Mouse (Mus musculus) kidney, postnatal 25 days (tissue): ENCODE measurements around the gene Map4k3.
"Not testable (repeated sequence)": the region's sequence is repeated elsewhere in the genome, so short reads cannot be mapped to it uniquely, and the experiment has no call there.

Experiments
- DNase-seq, 2 experiments: peaks; one replicate each; pipeline ENCODE4 v3.0.0; 2021; ENCODE audit warnings: mixed read lengths in 2 of 2

Gene Map4k3

DNA sequence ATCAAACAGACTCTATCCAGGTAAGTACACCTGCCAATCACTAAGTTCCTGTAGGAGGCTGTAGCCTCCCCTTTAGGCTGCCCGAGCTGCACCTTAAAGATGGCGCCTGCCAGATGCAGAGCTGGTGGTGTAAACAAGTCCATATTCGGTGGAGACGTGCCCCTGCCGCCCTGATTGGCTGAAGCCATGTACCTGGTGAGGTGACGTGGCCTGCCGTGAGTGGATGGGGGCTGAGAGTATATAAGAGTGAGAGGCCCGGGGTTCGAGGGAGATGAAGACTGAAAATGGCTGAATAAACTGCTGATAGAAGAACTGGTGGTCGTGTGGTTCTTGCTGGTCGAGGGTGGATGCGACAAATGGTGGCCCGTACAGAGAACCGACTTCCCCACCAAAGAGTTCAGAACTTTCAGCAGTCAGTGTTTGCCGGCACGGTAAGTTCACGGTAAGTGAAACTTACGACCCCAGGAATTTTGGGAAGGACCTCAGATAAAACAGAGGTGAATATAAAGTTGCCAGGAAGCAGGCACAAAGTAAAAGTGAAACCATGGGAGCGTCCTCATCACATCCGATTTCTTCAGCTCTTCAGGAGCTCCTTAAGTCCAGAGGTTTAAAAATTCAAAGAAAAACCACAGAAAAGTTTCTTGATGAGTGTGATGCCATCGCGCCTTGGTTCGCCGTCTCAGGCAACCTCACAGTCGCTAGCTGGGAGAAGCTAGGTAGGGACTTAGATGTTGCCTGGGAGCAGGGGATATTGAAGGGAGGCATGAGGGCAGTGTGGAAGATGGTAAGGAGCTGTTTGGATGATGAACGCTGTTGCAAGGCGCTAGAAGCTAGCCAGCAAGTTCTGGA lies 164.3 kb downstream of the Map4k3 start:
- DNase-seq, result not testable (repeated sequence)

DNA sequence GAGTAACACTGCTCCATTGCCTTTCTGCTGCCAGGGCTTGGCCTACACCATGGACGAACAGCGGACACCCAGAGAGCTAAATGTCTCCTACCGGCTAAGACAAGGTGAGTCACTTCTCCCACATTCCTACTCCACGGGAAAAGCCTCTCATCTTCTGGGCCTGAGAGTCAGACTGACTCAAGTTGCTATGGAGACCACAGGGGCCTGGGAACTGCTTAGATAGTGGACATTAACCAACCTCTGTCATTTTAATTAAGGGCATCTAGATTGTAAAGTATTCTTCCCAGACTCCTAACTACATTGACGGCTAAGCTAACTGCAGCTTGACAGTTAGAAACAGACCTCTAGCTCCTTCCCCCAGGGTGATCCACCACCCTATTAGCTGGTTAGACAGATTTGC lies 165.5 kb downstream of the Map4k3 start:
- DNase-seq, result no peak

DNA sequence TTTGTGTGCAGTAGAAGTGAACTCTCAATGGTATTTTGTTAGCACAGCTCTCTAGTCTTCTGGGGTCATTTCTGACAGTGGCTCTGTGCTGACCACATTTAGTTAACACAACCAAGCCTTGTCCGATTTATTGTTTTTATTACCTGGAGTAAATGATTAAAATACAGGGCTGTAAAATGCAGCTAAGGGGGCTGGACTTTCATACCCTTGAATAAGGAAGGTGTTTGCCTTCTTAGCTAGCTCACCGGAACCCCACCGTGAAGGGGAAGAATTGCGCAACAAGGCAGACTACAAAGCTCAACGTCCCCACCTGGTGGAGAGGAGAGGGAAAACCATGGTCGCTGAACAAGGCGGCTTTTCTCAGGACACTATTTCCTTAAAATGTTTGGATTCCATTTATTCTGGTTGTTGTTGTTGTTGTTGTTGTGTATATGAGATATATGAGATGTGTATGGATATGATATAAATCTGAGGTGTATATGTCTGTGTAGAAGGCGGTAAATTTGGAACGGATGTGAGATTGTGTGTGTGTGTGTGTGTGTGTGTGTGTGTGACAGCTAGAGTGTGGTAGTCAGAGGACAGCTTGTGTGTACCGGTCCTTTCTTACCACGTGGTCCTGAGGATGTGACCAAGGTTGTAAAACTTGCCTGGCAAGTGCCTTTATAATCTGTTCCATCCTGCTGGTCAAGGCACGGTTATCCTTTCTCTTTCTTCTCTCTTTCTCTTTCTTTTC lies 167.4 kb downstream of the Map4k3 start:
- DNase-seq, result peak; percentile 75 to 86

DNA sequence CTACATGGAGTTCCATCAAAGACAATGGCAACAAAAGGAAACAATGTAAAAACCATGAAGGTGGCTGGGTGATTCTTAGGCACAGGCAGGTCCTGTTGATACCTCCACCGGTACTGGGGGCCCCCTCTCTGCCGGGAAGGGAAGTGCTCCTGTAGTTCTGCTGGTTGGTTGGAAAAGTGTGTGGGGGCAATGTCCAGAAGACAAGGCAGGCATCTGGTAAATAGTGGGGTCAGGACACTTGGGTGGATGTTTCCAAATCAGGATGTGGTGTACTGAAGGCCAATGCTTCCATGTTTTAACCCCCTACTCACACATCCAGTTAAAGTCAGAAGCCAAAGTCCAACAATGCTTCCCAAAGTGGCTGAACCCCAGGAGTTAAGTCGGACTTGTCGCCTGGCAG lies 168.5 kb downstream of the Map4k3 start:
- no peak for DNase-seq

DNA sequence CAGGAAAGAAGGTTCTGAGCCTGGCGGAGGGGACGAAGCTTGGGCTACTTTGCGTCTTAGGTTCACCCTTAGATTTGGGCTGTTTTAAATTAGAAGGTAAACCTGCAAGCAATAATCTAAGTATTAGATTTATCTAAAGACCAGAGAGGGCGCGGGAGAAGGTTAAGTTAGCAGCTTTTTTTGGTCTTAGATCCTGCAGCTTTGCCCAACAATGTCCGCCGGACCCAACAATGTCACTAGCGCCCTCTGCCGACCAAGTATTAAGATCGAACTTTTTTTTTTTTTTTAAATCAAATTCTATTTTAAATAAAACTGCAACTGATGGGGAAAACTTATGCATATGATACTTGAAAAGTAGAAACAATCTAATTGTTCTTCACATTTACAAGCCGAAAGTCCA lies 169.2 kb downstream of the Map4k3 start:
- DNase-seq, result peak in 1 of 2 experiments; percentile 81

DNA sequence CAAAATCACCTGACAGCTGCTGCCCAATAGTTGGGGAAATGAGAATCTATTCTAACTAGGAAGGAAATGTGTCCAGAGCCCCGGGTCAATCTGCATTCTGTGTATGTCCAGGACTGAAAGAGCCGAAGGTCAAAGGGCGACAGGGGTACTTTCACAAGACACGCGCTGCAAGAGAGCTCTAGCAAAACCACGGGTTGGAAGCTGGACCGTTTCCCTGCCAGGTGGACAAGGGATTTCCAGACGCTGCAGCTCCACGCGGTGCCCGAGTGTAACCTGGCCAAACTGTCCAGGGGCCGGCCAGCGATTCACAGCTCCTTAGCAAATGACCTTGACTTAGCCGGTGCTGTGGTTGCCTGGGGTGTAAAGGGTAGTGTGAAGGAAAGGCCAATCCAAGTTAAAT lies 169.7 kb downstream of the Map4k3 start:
- DNase-seq, result peak; percentile 41 to 80

DNA sequence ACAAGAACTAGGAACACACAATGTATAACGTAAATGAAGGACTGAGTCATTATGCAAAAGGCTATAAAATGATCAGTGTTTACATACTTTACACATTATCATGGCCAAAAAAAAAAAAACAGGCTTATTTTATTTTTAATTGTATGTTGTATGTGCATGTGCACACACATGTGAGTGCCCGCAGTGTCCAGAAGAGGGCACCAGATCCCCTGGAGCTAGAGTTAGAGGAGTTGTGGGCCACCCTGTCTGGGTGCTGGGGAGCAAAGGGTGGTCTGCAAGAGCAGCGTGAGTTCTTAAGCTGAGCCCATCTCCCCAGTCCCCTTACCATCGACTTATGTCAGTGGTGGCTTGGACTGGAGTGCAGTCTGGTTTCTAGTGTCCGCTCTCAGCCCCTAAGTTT lies 170.8 kb downstream of the Map4k3 start:
- no peak for DNase-seq

DNA sequence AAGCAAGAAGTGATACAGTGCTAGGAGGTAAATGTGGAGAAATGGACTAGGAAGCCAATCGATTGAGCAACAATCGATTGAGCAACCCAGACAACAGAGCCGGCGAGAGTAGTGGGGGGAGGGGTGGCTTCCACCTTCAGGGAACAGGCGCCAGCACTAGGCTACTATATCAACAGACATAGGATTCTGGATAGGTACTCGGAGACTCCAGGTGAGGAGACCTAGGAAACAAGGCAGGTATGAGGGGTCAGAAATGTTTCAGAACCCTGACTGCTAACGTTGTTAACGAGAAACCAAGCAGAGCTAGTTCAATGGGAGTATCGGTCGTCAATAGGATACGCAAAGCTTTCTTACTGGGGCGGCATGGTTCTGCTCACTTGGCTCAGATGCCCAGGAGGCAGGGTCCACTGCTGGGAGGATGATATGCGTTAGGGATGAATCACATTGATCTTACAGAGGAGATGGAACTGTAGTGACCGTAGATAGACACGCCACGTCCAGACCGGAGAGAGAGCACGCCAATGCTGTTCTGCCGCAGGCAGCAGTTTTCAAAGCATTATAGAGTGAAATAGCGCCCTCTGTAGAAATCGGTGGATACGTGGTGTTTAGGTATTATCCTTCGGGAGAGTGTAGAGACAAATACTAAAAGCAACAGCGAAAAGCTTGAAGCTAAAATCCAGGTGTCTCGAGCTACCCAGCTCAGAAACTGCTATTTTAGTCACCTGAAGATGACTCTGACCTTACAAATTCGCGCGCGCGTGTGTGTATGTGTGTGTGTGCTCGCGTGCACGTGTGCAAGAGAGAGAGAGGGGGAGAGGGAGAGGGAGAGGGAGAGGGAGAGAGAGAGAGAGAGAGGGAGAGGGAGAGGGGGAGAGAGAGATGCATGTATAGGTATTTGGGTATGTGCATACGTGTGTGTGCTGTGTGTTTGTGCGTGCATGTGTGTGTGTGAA lies 174.7 kb downstream of the Map4k3 start:
- peak; percentile 86 to 88 for DNase-seq

DNA sequence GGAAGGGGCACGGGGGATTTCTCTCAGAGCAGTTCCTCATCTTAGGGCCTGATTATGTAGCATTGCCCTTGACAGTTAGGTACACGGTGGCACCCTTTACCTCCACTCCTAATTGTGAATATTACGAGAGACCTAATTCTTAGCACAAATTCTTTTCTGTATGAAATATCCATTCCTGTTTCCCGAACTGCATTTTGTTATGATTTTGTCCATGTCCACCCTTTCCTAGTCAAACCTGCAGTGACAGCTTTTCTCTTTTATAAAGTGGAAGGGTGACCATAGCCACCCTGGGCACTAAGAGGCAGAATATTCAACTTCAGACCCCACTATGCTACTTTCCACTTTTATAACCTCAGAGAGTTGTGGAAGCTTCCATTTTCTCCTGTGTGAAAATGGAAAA lies 175.6 kb downstream of the Map4k3 start:
- no peak for DNase-seq

DNA sequence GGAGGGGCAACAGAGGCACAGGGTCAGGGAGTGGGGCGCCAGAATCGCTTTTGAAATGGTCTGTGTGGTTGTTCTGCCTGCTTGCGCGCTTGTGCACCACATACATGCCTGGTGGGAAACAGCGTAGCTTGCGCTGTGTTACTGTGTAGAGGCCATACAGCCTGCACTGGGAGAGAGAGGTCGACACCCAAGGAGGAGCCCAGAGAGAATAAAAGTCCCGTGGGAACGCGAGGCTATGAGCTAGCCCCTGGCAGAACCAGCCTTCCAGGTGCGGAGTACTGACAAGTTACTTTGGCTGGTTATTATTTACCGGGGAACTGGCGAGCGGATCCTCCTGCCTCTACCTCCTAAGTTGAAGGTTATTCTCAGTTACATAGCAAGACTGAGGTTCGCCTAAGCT lies 177.3 kb downstream of the Map4k3 start:
- no peak for DNase-seq

DNA sequence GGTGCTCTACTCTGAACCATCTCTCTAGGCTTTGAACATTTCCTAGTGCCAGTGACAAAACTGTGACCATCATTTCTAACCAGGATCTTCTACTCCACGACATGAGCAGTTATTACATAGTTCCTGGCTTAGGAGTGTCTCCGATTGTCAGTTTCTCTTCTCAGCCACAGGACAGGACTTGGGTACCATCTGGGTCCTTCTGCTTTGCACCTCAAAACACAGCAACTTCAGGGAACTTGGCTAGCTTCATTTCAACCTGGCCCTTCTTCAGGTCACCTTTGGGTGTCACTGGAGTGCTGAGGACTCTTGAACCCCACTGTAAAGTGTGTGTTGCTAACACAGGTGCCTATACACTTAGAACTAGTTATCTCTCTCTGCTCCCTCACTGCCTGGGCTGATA lies 181.4 kb downstream of the Map4k3 start:
- no peak for DNase-seq

DNA sequence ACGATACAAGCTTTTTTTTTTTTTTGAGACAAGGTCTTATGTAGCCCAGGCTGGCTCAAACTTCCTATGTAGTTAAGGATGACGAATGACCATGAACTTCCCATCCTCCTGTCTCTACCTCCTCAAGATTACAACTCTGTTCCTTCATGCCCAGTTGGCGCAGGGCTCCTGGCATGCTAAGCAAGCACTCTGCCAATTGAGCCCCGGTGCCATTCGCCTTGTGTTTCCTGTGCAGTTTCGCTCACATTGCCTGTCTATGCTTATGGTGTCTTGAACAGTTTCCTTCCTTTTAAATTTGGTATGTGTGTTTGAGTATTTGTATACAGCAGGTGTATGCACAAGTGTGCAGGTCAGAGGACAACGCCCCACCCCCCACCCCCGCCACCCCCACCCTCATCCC lies 182.1 kb downstream of the Map4k3 start:
- DNase-seq, result no peak

DNA sequence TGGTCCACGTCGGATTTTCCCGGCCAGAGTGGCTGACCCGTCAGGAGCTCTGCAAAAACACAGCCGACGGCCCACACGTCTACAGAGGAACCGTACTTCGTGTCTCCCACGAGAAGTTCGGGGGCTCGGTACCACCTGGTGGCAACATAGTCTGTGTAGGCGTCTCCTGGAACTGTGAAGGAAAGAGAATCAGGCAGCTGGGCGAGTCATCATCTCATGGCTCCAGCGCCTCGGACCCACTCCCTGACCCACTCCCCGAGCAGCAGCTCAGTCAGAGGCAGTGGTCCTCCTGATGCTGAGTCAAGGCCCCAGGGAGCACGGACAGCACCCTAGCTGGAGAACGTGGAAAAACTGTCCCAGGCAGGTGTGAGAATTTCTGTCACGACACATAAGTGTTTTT lies 184.6 kb downstream of the Map4k3 start:
- DNase-seq, result no peak

DNA sequence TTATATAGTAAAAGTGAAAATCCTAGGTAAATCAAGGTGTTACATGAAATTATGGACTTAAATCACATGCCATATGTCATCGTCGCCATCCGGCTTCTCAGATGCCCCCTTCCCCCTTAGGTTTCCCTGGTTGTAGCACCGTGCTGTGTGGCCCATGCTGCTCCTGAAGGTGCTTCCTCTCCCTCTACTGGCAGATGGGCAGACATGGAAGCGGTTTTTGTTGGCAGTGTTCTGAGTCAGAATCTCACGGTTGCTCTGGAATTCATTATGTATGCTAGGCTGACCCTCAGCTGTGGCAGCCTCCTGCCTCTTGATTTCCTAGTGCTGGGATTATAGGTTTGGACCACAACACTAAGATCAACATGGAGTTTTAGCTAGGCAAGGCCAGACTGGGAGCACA lies 191.1 kb downstream of the Map4k3 start:
- no peak for DNase-seq

DNA sequence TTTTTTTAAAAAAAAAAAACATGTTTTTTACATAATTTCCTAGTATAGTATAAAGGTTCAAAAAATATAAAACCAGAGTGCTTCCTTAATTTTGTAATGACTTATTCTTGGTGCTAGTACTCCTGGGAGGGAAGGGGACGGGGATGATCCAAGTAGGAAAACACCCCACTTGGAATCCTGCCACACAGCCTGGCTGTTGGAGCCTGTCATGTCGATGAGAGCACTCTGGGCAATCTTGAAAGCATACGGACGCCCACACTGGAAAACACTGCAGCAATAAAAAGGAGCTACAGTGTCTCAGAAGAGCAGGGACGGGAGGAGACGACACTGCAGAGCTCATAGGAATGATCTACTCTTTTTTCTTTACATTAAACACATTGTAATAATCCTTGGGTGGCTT lies 192.7 kb downstream of the Map4k3 start:
- DNase-seq, result no peak

DNA sequence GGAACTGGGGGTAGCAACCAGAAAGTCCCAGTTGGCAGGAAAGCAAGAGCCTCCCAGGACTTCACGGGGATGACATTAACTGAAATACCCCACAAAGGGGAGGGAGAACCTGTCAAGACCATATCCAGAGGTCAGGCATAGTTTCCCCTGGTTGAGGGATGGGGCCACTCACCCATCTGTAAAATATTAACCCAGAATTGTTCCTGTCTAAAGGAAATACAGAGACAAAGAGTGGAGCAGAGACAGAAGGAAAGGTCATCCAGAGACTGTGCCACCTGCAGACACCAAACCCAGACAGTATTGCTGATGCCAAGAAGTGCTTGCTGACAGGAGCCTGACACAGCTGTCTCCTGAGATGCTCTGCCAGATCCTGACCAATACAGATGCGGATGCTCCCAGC lies 196.9 kb downstream of the Map4k3 start:
- not testable (repeated sequence) for DNase-seq
